Mouse (Mus musculus) left cerebral cortex, adult 8-10 months (tissue): ENCODE measurements around the gene Col23a1. TPM values are rescaled to one million over a fixed set of nuclear protein-coding genes. Genes with fewer than 3 reads are reported as not detected.
A peak's percentile ranks its signal among the peaks of the same experiment; 100 is the strongest.

Experiments used
- DNase-seq, 2 experiments: peaks; one replicate each; pipeline ENCODE4 v3.0.0; 2022; ENCODE audit warnings: low spot score in 2 of 2
- total RNA-seq, 4 experiments: library from RNA; stranded (reverse); gene quantifications; 2 replicates each; pipeline ENCODE4 v1.2.4; 2022

Gene Col23a1
- total RNA-seq, result 10 to 100 TPM in 1 of 4 experiments, 1 to 10 TPM in 3; 8.0 to 11.0 (median 9.0) TPM

GRCm38 (mm10) chr11:51289564-51290041 lies at the start of gene Col23a1:
Col23a1 (plus strand) TSS chr11:51289920.
- DNase-seq, result peak in 1 of 2 experiments; percentile 57

GRCm38 (mm10) chr11:51242897-51243296 lies 46.8 kb upstream of the Col23a1 start:
- DNase-seq, result no peak

- DNase-seq, result no peak
Observed at GRCm38 (mm10) chr11:51257006-51257405, 32.7 kb upstream of the Col23a1 start.

- DNase-seq, result no peak
Observed at GRCm38 (mm10) chr11:51261680-51262219, 28.0 kb upstream of the Col23a1 start, which contains the start of gene Clk4. Clk4 (plus strand) TSS chr11:51261730.

GRCm38 (mm10) chr11:51262342-51263285 lies 27.1 kb upstream of the Col23a1 start, which contains the start of gene BC049762:
BC049762 (minus strand) TSS chr11:51263046.
- DNase-seq, result peak; percentile 98

GRCm38 (mm10) chr11:51263286-51263831 lies 26.4 kb upstream of the Col23a1 start:
- DNase-seq, result peak; percentile 32 to 35

GRCm38 (mm10) chr11:51264352-51264751 lies 25.4 kb upstream of the Col23a1 start:
- DNase-seq, result no peak

GRCm38 (mm10) chr11:51265326-51265725 lies 24.4 kb upstream of the Col23a1 start:
- no peak for DNase-seq

- DNase-seq, result no peak
Observed at GRCm38 (mm10) chr11:51274418-51274817, 15.3 kb upstream of the Col23a1 start.

- DNase-seq, result no peak
Observed at GRCm38 (mm10) chr11:51290066-51290955, 591 bp downstream of the Col23a1 start.

- DNase-seq, result no peak
Observed at GRCm38 (mm10) chr11:51293956-51294530, 4.3 kb downstream of the Col23a1 start.

- DNase-seq, result no peak
Observed at GRCm38 (mm10) chr11:51295742-51296141, 6.0 kb downstream of the Col23a1 start.

- DNase-seq, result no peak
Observed at GRCm38 (mm10) chr11:51298691-51299090, 9.0 kb downstream of the Col23a1 start.

GRCm38 (mm10) chr11:51302396-51302795 lies 12.7 kb downstream of the Col23a1 start:
- DNase-seq, result no peak

- DNase-seq, result peak in 1 of 2 experiments; percentile 28
Observed at GRCm38 (mm10) chr11:51303981-51304553, 14.3 kb downstream of the Col23a1 start.

- no peak for DNase-seq
Observed at GRCm38 (mm10) chr11:51308306-51308705, 18.6 kb downstream of the Col23a1 start.

- DNase-seq, result no peak
Observed at GRCm38 (mm10) chr11:51311846-51312245, 22.1 kb downstream of the Col23a1 start.

- no peak for DNase-seq
Observed at GRCm38 (mm10) chr11:51315991-51316810, 26.5 kb downstream of the Col23a1 start.

GRCm38 (mm10) chr11:51320609-51321008 lies 30.9 kb downstream of the Col23a1 start:
- DNase-seq, result no peak
